Mouse (Mus musculus): ENCODE results near the gene Otos. TPM values are rescaled to one million over a fixed set of nuclear protein-coding genes. Genes with fewer than 3 reads are reported as not detected.

Gene Otos
- polyA plus RNA-seq, 1 experiment from 2014 or later: 0.31 TPM

- Histone ChIP-seq H3K4me2 (no peak overlapping the region), H3K9me3 (no peaks in the 10 kb centered on the region), H3K4me3 (no peak overlapping the region), H3K36me3 (peaks cover 17% of the 10 kb centered on the region; the same call in 1 of the 2 replicates), H3K4me1 (no peaks in the 10 kb centered on the region), H3K27me3 (no peaks in the 10 kb centered on the region), H3K9ac (no peak overlapping the region), H3K27ac (no peak overlapping the region)
- 83% methylated on average over 8 of the region's 8 CpGs for WGBS
- ATAC-seq (ENCODE audit: borderline replicate concordance, extremely low read depth, low FRiP score, low TSS enrichment): no peak
These were observed 14.9 kb downstream of the Otos start for GRCm38 (mm10) chr1:92633726-92634125.

DNA sequence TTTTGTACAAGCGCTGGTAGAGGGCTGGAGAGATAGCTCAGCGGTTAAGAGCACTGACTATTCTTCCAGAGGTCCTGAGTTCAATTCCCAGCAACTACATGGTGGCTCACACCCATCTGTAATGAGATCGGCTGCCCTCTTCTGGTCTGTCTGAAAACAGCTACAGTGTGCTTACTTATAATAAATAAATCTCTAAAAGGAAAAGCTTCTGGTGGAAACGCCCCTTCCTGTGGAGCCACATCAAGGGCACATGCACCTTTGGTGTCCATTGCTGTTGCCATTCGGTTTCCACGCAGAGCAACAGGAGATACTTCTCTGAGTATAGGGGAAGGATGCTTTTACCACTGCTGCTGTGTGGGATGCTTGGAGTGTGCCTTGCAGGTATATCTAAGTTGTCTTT is 15.7 kb downstream of the Otos start:
- Histone ChIP-seq H3K36me3 (peaks cover 14% of the 10 kb centered on the region; the same call in 1 of the 2 replicates), H3K9ac (no peak overlapping the region), H3K9me3 (no peaks in the 10 kb centered on the region), H3K4me2 (no peak overlapping the region), H3K27me3 (no peaks in the 10 kb centered on the region), H3K4me3 (no peak overlapping the region), H3K4me1 (no peaks in the 10 kb centered on the region), H3K27ac (no peak overlapping the region)
- 64% methylated on average over 6 of the region's 6 CpGs for WGBS
- no peak for ATAC-seq (ENCODE audit: borderline replicate concordance, extremely low read depth, low FRiP score, low TSS enrichment)

- H3K27me3 ChIP-seq: no peaks in the 10 kb centered on the region
- WGBS: 66% methylated on average over 5 of the region's 5 CpGs
- no peak overlapping the region for H3K4me3 ChIP-seq
- H3K4me2 ChIP-seq: no peak overlapping the region
- H3K4me1 ChIP-seq: no peaks in the 10 kb centered on the region
- peaks cover 7% of the 10 kb centered on the region; the same call in 1 of the 2 replicates for H3K36me3 ChIP-seq
- no peak overlapping the region for H3K9ac ChIP-seq
- no peak for ATAC-seq (ENCODE audit: borderline replicate concordance, extremely low read depth, low FRiP score, low TSS enrichment)
- no peak overlapping the region for H3K27ac ChIP-seq
- no peaks in the 10 kb centered on the region for H3K9me3 ChIP-seq
These were observed 16.4 kb downstream of the Otos start for GRCm38 (mm10) chr1:92632196-92632595.

GRCm38 (mm10) chr1:92628227-92628626 is 20.4 kb downstream of the Otos start:
- no peak overlapping the region for H3K27ac ChIP-seq
- H3K9me3 ChIP-seq: no peaks in the 10 kb centered on the region
- no peaks in the 10 kb centered on the region for H3K4me1 ChIP-seq
- H3K4me3 ChIP-seq: no peak overlapping the region
- no peak for ATAC-seq (ENCODE audit: borderline replicate concordance, extremely low read depth, low FRiP score, low TSS enrichment)
- no peaks in the 10 kb centered on the region for H3K36me3 ChIP-seq
- no peak overlapping the region for H3K4me2 ChIP-seq
- no peaks in the 10 kb centered on the region for H3K27me3 ChIP-seq
- 39% methylated on average over 4 of the region's 4 CpGs for WGBS
- H3K9ac ChIP-seq: no peak overlapping the region

GRCm38 (mm10) chr1:92618360-92618759 is 30.3 kb downstream of the Otos start:
- no peaks in the 10 kb centered on the region for H3K9me3 ChIP-seq
- H3K4me3 ChIP-seq: no peak overlapping the region
- WGBS: 28% methylated on average over 4 of the region's 4 CpGs
- no peaks in the 10 kb centered on the region for H3K4me1 ChIP-seq
- no peak for ATAC-seq (ENCODE audit: borderline replicate concordance, extremely low read depth, low FRiP score, low TSS enrichment)
- H3K27ac ChIP-seq: no peak overlapping the region
- H3K27me3 ChIP-seq: no peaks in the 10 kb centered on the region
- H3K36me3 ChIP-seq: no peaks in the 10 kb centered on the region
- H3K4me2 ChIP-seq: no peak overlapping the region
- no peak overlapping the region for H3K9ac ChIP-seq

GRCm38 (mm10) chr1:92617488-92617887 is 31.2 kb downstream of the Otos start, which contains the start of gene Olfr12:
Gene Olfr12, plus strand, starts transcription at chr1:92617788.
- Histone ChIP-seq H3K4me2 (no peak within 1 kb of the TSS), H3K9ac (no peak within 1 kb of the TSS), H3K4me3 (no peak within 1 kb of the TSS), H3K27ac (no peak within 1 kb of the TSS), H3K36me3 (no peaks in the 10 kb centered on the region), H3K4me1 (no peaks in the 10 kb centered on the region), H3K27me3 (no peaks in the 10 kb centered on the region), H3K9me3 (no peaks in the 10 kb centered on the region)
- ATAC-seq (ENCODE audit: borderline replicate concordance, extremely low read depth, low FRiP score, low TSS enrichment): no peak
- WGBS: 45% methylated on average over 2 of the region's 2 CpGs

GRCm38 (mm10) chr1:92616046-92616445 is 32.6 kb downstream of the Otos start:
- H3K27me3 ChIP-seq: no peaks in the 10 kb centered on the region
- no peak overlapping the region for H3K9ac ChIP-seq
- no peaks in the 10 kb centered on the region for H3K36me3 ChIP-seq
- H3K27ac ChIP-seq: no peak overlapping the region
- H3K4me3 ChIP-seq: no peak overlapping the region
- H3K9me3 ChIP-seq: no peaks in the 10 kb centered on the region
- no peaks in the 10 kb centered on the region for H3K4me1 ChIP-seq
- ATAC-seq (ENCODE audit: borderline replicate concordance, extremely low read depth, low FRiP score, low TSS enrichment): no peak
- WGBS: 74% methylated on average over 1 of the region's 1 CpGs
- H3K4me2 ChIP-seq: no peak overlapping the region

DNA sequence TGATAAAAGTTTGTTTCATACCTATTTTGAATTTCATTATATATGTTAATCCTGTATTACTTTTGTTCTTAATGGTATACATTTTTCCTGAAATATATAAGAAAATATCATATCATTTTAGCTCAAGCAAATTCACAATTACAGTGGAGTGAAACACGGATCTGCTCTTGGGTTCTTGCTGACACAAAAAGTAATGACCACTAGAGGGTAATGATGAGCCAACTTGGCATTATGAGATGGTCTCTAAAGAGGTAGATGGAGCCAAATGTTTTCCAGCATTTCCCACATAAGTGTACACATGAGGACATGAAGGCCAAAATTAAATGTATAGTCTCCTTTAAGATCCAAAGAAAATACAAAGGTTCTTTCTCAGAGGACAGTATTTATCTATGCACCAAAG is 34.1 kb downstream of the Otos start:
- 12% methylated on average over 1 of the region's 1 CpGs for WGBS

DNA sequence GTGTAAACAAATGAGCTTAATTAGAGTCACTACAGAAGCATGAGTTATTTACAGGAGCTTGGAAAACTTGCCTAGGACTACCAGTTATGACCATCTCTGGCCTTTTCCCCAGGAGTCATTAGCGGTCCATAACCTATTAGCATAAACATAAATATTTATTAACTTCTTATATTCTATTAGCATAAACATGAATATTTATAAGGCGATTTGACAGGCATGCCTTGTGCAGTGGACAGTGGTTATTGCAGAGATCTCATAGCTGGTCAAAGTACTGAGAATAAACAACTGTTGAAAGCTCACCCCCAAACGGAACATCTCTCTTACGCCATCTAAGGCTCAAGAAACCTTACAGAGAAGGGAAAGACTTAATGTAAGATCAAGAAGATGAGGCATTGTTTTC is 35.5 kb downstream of the Otos start:
- Histone ChIP-seq H3K9ac (no peak overlapping the region), H3K4me2 (no peak overlapping the region), H3K4me3 (no peak overlapping the region), H3K4me1 (no peaks in the 10 kb centered on the region), H3K9me3 (no peaks in the 10 kb centered on the region), H3K27ac (no peak overlapping the region), H3K27me3 (no peaks in the 10 kb centered on the region), H3K36me3 (no peaks in the 10 kb centered on the region)
- WGBS: 40% methylated on average over 4 of the region's 4 CpGs
- no peak for ATAC-seq (ENCODE audit: borderline replicate concordance, extremely low read depth, low FRiP score, low TSS enrichment)

More for the DNA sequence above, 34.1 kb downstream of the Otos start:
- no peak for ATAC-seq (ENCODE audit: borderline replicate concordance, extremely low read depth, low FRiP score, low TSS enrichment)
- Histone ChIP-seq H3K27ac (no peak overlapping the region), H3K36me3 (no peaks in the 10 kb centered on the region), H3K27me3 (no peaks in the 10 kb centered on the region), H3K9ac (no peak overlapping the region), H3K4me2 (no peak overlapping the region), H3K9me3 (no peaks in the 10 kb centered on the region), H3K4me1 (no peaks in the 10 kb centered on the region), H3K4me3 (no peak overlapping the region)

DNA sequence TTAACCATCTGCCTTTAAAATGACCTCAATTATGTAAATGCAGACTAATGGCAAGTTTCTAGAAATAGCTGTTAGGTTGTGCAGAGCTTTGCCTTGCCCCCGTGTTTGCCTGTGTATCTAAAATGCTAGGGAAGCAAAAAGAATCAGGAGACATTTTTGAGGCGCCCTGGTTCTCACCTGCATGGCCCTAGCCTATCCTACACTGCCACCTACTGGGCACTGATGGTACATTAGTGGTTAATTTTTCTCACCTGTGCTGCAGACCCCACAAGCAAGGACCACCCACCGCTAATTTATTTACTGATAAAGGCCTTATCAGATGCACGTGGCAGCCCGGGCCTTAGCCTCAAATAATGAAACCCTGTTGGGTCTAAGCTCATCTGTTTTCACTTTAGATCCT is 37.6 kb downstream of the Otos start:
- H3K9me3 ChIP-seq: no peaks in the 10 kb centered on the region
- no peak overlapping the region for H3K27ac ChIP-seq
- H3K4me2 ChIP-seq: no peak overlapping the region
- no peaks in the 10 kb centered on the region for H3K27me3 ChIP-seq
- no peak for ATAC-seq (ENCODE audit: borderline replicate concordance, extremely low read depth, low FRiP score, low TSS enrichment)
- H3K4me1 ChIP-seq: no peaks in the 10 kb centered on the region
- no peak overlapping the region for H3K9ac ChIP-seq
- H3K36me3 ChIP-seq: no peaks in the 10 kb centered on the region
- 4% methylated on average over 5 of the region's 5 CpGs for WGBS
- H3K4me3 ChIP-seq: no peak overlapping the region

DNA sequence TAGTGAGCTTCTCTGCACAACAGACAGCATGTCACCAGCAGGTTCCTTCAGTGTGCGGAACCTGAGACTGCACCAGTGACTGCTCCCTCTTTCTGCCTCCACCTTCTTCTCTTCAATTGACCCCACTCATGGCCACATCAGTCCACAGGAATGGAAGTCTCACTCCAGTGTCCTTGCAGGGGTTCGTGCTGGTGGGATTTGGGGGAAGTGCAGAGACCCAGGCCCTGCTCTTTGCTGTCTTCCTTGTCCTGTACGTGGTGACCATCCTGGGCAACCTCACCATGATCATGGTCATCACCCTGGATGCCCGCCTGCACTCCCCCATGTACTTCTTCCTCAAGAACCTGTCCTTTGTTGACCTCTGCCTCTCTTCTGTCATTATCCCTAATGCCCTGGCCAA is 40.9 kb downstream of the Otos start:
- H3K4me3 ChIP-seq: no peak overlapping the region
- no peak overlapping the region for H3K9ac ChIP-seq
- H3K4me1 ChIP-seq: no peaks in the 10 kb centered on the region
- no peak overlapping the region for H3K4me2 ChIP-seq
- WGBS: 56% methylated on average over 4 of the region's 4 CpGs
- ATAC-seq (ENCODE audit: borderline replicate concordance, extremely low read depth, low FRiP score, low TSS enrichment): no peak
- H3K27ac ChIP-seq: no peak overlapping the region
- no peaks in the 10 kb centered on the region for H3K36me3 ChIP-seq
- H3K27me3 ChIP-seq: no peaks in the 10 kb centered on the region
- no peaks in the 10 kb centered on the region for H3K9me3 ChIP-seq

DNA sequence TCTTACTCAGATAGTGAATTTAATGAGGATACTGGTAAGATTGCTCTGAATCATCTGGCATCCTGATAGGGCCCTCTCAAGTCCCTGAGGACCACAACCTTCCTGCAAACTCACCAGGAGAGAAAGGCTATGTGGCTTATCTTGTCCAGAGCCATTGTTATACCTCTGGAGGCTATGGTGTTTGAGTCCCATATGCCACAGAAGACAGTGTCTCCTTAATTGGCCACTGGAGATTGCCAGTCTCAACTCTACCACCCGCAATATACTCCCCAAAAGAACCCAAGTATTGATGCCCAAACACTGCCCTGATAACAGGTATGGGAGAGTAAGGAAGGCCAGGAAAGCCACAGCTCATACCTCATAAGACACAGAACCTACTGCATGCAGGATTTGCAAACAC is 43.2 kb downstream of the Otos start, which contains the start of gene Olfr1410:
Gene Olfr1410, plus strand, starts transcription at position 301 of the 400 bp plus-strand sequence.
- no peaks in the 10 kb centered on the region for H3K9me3 ChIP-seq
- no peak for ATAC-seq (ENCODE audit: borderline replicate concordance, extremely low read depth, low FRiP score, low TSS enrichment)
- no peak within 1 kb of the TSS for H3K27ac ChIP-seq
- H3K4me1 ChIP-seq: no peaks in the 10 kb centered on the region
- no peaks in the 10 kb centered on the region for H3K27me3 ChIP-seq
- H3K4me3 ChIP-seq: no peak within 1 kb of the TSS
- WGBS: 96% methylated on average over 1 of the region's 1 CpGs
- H3K36me3 ChIP-seq: no peaks in the 10 kb centered on the region
- no peak within 1 kb of the TSS for H3K9ac ChIP-seq
- no peak within 1 kb of the TSS for H3K4me2 ChIP-seq

- no peak overlapping the region for H3K4me3 ChIP-seq
- no peaks in the 10 kb centered on the region for H3K4me1 ChIP-seq
- 65% methylated on average over 3 of the region's 3 CpGs for WGBS
- H3K9ac ChIP-seq: no peak overlapping the region
- H3K9me3 ChIP-seq: no peaks in the 10 kb centered on the region
- no peak overlapping the region for H3K4me2 ChIP-seq
- H3K27ac ChIP-seq: no peak overlapping the region
- no peaks in the 10 kb centered on the region for H3K27me3 ChIP-seq
- no peak for ATAC-seq (ENCODE audit: borderline replicate concordance, extremely low read depth, low FRiP score, low TSS enrichment)
- H3K36me3 ChIP-seq: no peaks in the 10 kb centered on the region
These were observed 52.6 kb downstream of the Otos start for GRCm38 (mm10) chr1:92596019-92596418.

All from lung, embryonic 15.5 days (tissue).